16 mouse cellular contexts compared by ENCODE assay signal in the genomic region with DNA sequence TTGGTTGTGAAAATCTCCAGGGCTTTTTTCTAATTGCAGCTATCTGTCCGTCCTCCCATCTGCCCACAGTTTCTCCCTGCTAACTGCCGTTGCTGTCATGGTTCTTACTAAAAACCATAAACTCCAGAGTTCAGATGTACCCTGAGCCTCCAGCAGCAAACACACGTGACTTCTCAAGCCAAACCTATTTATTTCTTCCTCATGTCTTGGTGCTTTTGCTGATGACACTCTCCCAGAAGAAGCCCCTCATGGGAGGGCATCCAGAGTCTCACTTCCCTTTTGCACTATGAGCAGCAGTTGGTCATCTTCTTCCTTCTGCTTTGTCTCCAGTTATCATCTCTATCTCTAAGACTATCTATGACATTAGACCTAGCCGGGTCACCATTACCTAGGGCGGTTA. TPM values are rescaled to one million over a fixed set of nuclear protein-coding genes. Genes with fewer than 3 reads are reported as not detected.
A peak's percentile ranks its signal among the peaks of the same experiment; 100 is the strongest.
DNase-seq lines count a peak whose midpoint lies in the region; ATAC-seq and TF ChIP-seq lines count a peak whose summit lies in the region.
"Had no signal": no experiment of that assay in that cellular context is flagged by ENCODE, and none has a peak within 500 bp of the region (broad histone marks: within the 10 kb centered on the region; RNA-seq: fewer than 3 reads in every experiment).

No protein-coding gene starts in this region.

- no peak overlapping the region for H3K4me3 ChIP-seq in lung, adult 2 months (replicated peaks; ENCODE audit: extremely low read depth, low read depth, low read length)
- no peak overlapping the region for H3K4me3 ChIP-seq in bone marrow, adult 2 months (replicated peaks; ENCODE audit: control insufficient read depth, low read depth, low read length)
- no peak overlapping the region for H3K4me3 ChIP-seq in olfactory bulb, adult 2 months (ENCODE audit: insufficient read depth, low read depth, low read length)
- H3K4me3 ChIP-seq in thymus, adult 2 months (ENCODE audit: control insufficient read depth, insufficient read depth, low read length): no peak overlapping the region
- H3K4me3 ChIP-seq: erythroblast, embryonic 14.5 days; hindbrain, embryonic 12.5 days; limb, embryonic 12.5 days; neural tube, embryonic 15.5 days had no signal

- no peaks in the 10 kb centered on the region for H3K27me3 ChIP-seq in thymus, adult 2 months (ENCODE audit: control insufficient read depth, insufficient read depth, low read length)
- H3K27me3 ChIP-seq: hindbrain, embryonic 12.5 days; limb, embryonic 12.5 days; neural tube, embryonic 15.5 days had no signal

- 53% methylated on average over 5 of the region's 5 CpGs for WGBS in lung, adult 2 months
- 23% methylated on average over 5 of the region's 5 CpGs for WGBS in bone marrow, adult 2 months
- 42% methylated on average over 5 of the region's 5 CpGs for WGBS in olfactory bulb, adult 2 months
- 51% methylated on average over 5 of the region's 5 CpGs for WGBS in thymus, adult 2 months

- peak overlapping the region; percentile 65; the same call in 1 of the 2 replicates for H3K27ac ChIP-seq in bone marrow, adult 2 months (ENCODE audit: control insufficient read depth, insufficient read depth, low read depth, low read length, poor library complexity)
- peak overlapping the region; percentile 90 for H3K27ac ChIP-seq in olfactory bulb, adult 2 months (ENCODE audit: insufficient read depth, low read depth, low read length)
- no peak overlapping the region; the same call in 1 of the 2 replicates for H3K27ac ChIP-seq in thymus, adult 2 months (ENCODE audit: control insufficient read depth, insufficient read depth, low read length)
- H3K27ac ChIP-seq: hindbrain, embryonic 12.5 days; limb, embryonic 12.5 days; liver, embryonic 14.5 days; neural tube, embryonic 15.5 days had no signal

- no peaks in the 10 kb centered on the region for H3K36me3 ChIP-seq in thymus, adult 2 months (ENCODE audit: control insufficient read depth, insufficient read depth, low read length)
- H3K36me3 ChIP-seq: hindbrain, embryonic 12.5 days; limb, embryonic 12.5 days; neural tube, embryonic 15.5 days had no signal

- TF ChIP-seq POLR2A in lung, adult 2 months (IDR thresholded peaks at IDR 0.05; ENCODE audit: borderline replicate concordance, extremely low read depth, low read depth, low read length): no peak
- TF ChIP-seq POLR2A in bone marrow, adult 2 months (IDR thresholded peaks at IDR 0.05; ENCODE audit: borderline replicate concordance, control insufficient read depth, low read depth, low read length): no peak
- no peak for TF ChIP-seq POLR2A in olfactory bulb, adult 2 months (IDR thresholded peaks at IDR 0.05; ENCODE audit: insufficient read depth, low read depth, low read length)
- TF ChIP-seq POLR2A in thymus, adult 2 months (IDR thresholded peaks at IDR 0.05; ENCODE audit: control insufficient read depth, extremely low read depth, insufficient read depth, low read length, poor library complexity): no peak

- peak; percentile 31 for DNase-seq in lung, postnatal 25 days (ENCODE audit: low spot score)
- DNase-seq in lung, adult 2 months: no peak
- DNase-seq in retina, postnatal 1 day: no peak
- no peak for DNase-seq in thymus, adult 2 months
- DNase-seq: cerebellum, adult 9-11 months; lung, postnatal 10 days had no signal

- 0 out of 2 replicates have a peak, but pooled peaks cover 6% of the 10 kb centered on the region for H3K4me1 ChIP-seq in lung, adult 2 months (ENCODE audit: control insufficient read depth, insufficient read depth, low read length)
- peaks cover 10% of the 10 kb centered on the region; the same call in 1 of the 2 replicates for H3K4me1 ChIP-seq in bone marrow, adult 2 months (ENCODE audit: control insufficient read depth, insufficient read depth, low read length)
- H3K4me1 ChIP-seq in olfactory bulb, adult 2 months (ENCODE audit: control insufficient read depth, insufficient read depth, low read length): peaks cover 21% of the 10 kb centered on the region
- peaks cover 51% of the 10 kb centered on the region for H3K4me1 ChIP-seq in thymus, adult 2 months (replicated peaks; ENCODE audit: control insufficient read depth, insufficient read depth, low read length)

- no peak for TF ChIP-seq CTCF in lung, adult 2 months (IDR thresholded peaks at IDR 0.05; ENCODE audit: insufficient read depth, low read length)
- no peak for TF ChIP-seq CTCF in bone marrow, adult 2 months (IDR thresholded peaks at IDR 0.05; ENCODE audit: control insufficient read depth, insufficient read depth, low read length)
- TF ChIP-seq CTCF in olfactory bulb, adult 2 months (IDR thresholded peaks at IDR 0.05; ENCODE audit: insufficient read depth, low read depth, low read length): no peak
- TF ChIP-seq CTCF in thymus, adult 2 months (IDR thresholded peaks at IDR 0.05; ENCODE audit: borderline replicate concordance, control insufficient read depth, extremely low read depth, insufficient read depth, low read length, poor library complexity): no peak

- ATAC-seq in granulocyte monocyte progenitor cell, adult 5-6 weeks (replicated peaks; ENCODE audit: poor library complexity, severe bottlenecking): peak; percentile 77
- ATAC-seq: forebrain, embryonic 14.5 days; inflammation-experienced regulatory T-cells, adult 6 months had no signal

RNA-seq across cellular contexts. Expression of a gene that starts 3.8 kb away (rescaled TPM):
- polyA plus RNA-seq in lung, adult 2 months (2012; rRNA removed): 28.5 and 36.9 TPM in 2 replicates
- polyA plus RNA-seq in bone marrow, adult 2 months (2011; ENCODE audit: insufficient read depth, insufficient read length, low replicate concordance, missing spikeins): 33.5 and 56.0 TPM in 2 replicates
- total RNA-seq in granulocyte monocyte progenitor cell, adult 5-6 weeks (2014; fragmentation: Nextera tagmentation): 71.4 and 92.2 TPM in 2 replicates
- 44.7 and 53.7 TPM in 2 replicates for total RNA-seq in granulocyte monocyte progenitor cell, adult 5-6 weeks (2017)
- polyA plus RNA-seq in olfactory bulb, adult 2 months (2012; ENCODE audit: insufficient read depth, insufficient read length, low replicate concordance, missing spikeins): 128 and 379 TPM in 2 replicates
- polyA plus RNA-seq in thymus, adult 2 months (2012; rRNA removed): 182 and 189 TPM in 2 replicates

RNA-seq across cellular contexts. Expression of a gene that starts 45.8 kb away (rescaled TPM):
- polyA plus RNA-seq in lung, adult 2 months (2012; rRNA removed): 0.38 and 0.86 TPM in 2 replicates
- 4.0 and 7.0 TPM in 2 replicates for polyA plus RNA-seq in bone marrow, adult 2 months (2011; ENCODE audit: insufficient read depth, insufficient read length, low replicate concordance, missing spikeins)
- 1.6 and 2.8 TPM in 2 replicates for total RNA-seq in granulocyte monocyte progenitor cell, adult 5-6 weeks (2014; fragmentation: Nextera tagmentation)
- total RNA-seq in granulocyte monocyte progenitor cell, adult 5-6 weeks (2017): 0.39 and 0.57 TPM in 2 replicates
- not detected in 2 replicates for polyA plus RNA-seq in olfactory bulb, adult 2 months (2012; ENCODE audit: insufficient read depth, insufficient read length, low replicate concordance, missing spikeins)
- polyA plus RNA-seq in thymus, adult 2 months (2012; rRNA removed): 1.9 and 2.0 TPM in 2 replicates
- polyA plus RNA-seq: erythroblast, embryonic 14.5 days had no signal
